Mouse (Mus musculus): ENCODE data around the gene Pald1. TPM values are rescaled to one million over a fixed set of nuclear protein-coding genes. Genes with fewer than 3 reads are reported as not detected.

Pald1 gene
- polyA plus RNA-seq, 1 experiment from 2014 or later, result 16.1 TPM

DNA sequence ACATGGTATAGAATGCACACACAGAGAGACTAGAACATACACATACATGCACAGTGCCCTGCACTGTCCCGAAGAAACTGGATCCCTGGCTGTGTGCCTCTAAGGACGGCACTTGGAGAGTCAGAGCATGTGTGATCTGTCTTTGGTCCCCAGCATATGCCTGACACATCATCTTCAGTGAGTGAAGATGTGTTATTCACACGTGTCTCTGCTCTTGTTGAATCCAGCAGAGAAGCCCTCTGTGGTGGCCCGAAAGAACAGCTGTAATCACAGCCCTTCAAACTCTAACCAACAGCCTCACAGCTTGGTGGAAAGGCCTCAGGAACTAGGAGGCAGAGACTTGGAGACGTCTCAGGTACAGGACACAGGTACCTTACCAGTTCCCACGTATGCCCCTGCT lies 1.8 kb upstream of the Pald1 start:
- H3K4me3 ChIP-seq (ENCODE audit: low read depth, low read length), result no peak overlapping the region
- no peak overlapping the region for H3K4me2 ChIP-seq (ENCODE audit: low read depth, low read length)
- ATAC-seq (replicated peaks; ENCODE audit: insufficient number of reproducible peaks, low FRiP score, low TSS enrichment, low read depth) (no peak), DNase-seq (ENCODE audit: low spot score) (no peak)
- H3K36me3 ChIP-seq (replicated peaks; ENCODE audit: control insufficient read depth, insufficient read depth, low read depth, low read length), result no peaks in the 10 kb centered on the region
- H3K9ac ChIP-seq (replicated peaks; ENCODE audit: low read length), result no peak overlapping the region
- 75% methylated on average over 6 of the region's 6 CpGs for WGBS
- H3K27ac ChIP-seq (replicated peaks; ENCODE audit: low read depth, low read length), result no peak overlapping the region
- H3K9me3 ChIP-seq (replicated peaks; ENCODE audit: control insufficient read depth, low read length), result no peaks in the 10 kb centered on the region
- H3K27me3 ChIP-seq (ENCODE audit: control insufficient read depth, insufficient read depth, low read length), result no peaks in the 10 kb centered on the region
- H3K4me1 ChIP-seq (ENCODE audit: control insufficient read depth, insufficient read depth, low read length), result peaks cover 4% of the 10 kb centered on the region; the same call in 1 of the 2 replicates

- Histone ChIP-seq H3K27ac (replicated peaks; ENCODE audit: low read depth, low read length) (no peak overlapping the region), H3K36me3 (replicated peaks; ENCODE audit: control insufficient read depth, insufficient read depth, low read depth, low read length) (no peaks in the 10 kb centered on the region), H3K9me3 (replicated peaks; ENCODE audit: control insufficient read depth, low read length) (no peaks in the 10 kb centered on the region), H3K9ac (replicated peaks; ENCODE audit: low read length) (peak overlapping the region; percentile 80), H3K4me3 (ENCODE audit: low read depth, low read length) (peak overlapping the region; percentile 54), H3K27me3 (ENCODE audit: control insufficient read depth, insufficient read depth, low read length) (no peaks in the 10 kb centered on the region), H3K4me1 (ENCODE audit: control insufficient read depth, insufficient read depth, low read length) (peaks cover 4% of the 10 kb centered on the region; the same call in 1 of the 2 replicates), H3K4me2 (ENCODE audit: low read depth, low read length) (peak overlapping the region; percentile 77)
- ATAC-seq (replicated peaks; ENCODE audit: insufficient number of reproducible peaks, low FRiP score, low TSS enrichment, low read depth) (no peak; the same call in 1 of the 2 replicates), DNase-seq (ENCODE audit: low spot score) (no peak)
- 2% methylated on average over 11 of the region's 11 CpGs for WGBS
These were observed 351 bp upstream of the Pald1 start for GRCm38 (mm10) chr10:61383715-61384047.

- Histone ChIP-seq H3K9ac (replicated peaks; ENCODE audit: low read length) (peak overlapping the region; percentile 80), H3K27me3 (ENCODE audit: control insufficient read depth, insufficient read depth, low read length) (no peaks in the 10 kb centered on the region), H3K36me3 (replicated peaks; ENCODE audit: control insufficient read depth, insufficient read depth, low read depth, low read length) (no peaks in the 10 kb centered on the region), H3K27ac (replicated peaks; ENCODE audit: low read depth, low read length) (no peak overlapping the region), H3K4me3 (ENCODE audit: low read depth, low read length) (peak overlapping the region; percentile 54), H3K4me2 (ENCODE audit: low read depth, low read length) (peak overlapping the region; percentile 77), H3K9me3 (replicated peaks; ENCODE audit: control insufficient read depth, low read length) (no peaks in the 10 kb centered on the region), H3K4me1 (ENCODE audit: control insufficient read depth, insufficient read depth, low read length) (peaks cover 4% of the 10 kb centered on the region; the same call in 1 of the 2 replicates)
- WGBS, result under 1% methylated on average over 8 of the region's 8 CpGs
- ATAC-seq (replicated peaks; ENCODE audit: insufficient number of reproducible peaks, low FRiP score, low TSS enrichment, low read depth) (no peak), DNase-seq (ENCODE audit: low spot score) (no peak)
These were observed 1.0 kb downstream of the Pald1 start for GRCm38 (mm10) chr10:61382281-61382731.

- Histone ChIP-seq H3K9ac (replicated peaks; ENCODE audit: low read length) (no peak overlapping the region), H3K27me3 (ENCODE audit: control insufficient read depth, insufficient read depth, low read length) (no peaks in the 10 kb centered on the region), H3K4me1 (ENCODE audit: control insufficient read depth, insufficient read depth, low read length) (peaks cover 4% of the 10 kb centered on the region; the same call in 1 of the 2 replicates), H3K36me3 (replicated peaks; ENCODE audit: control insufficient read depth, insufficient read depth, low read depth, low read length) (no peaks in the 10 kb centered on the region), H3K9me3 (replicated peaks; ENCODE audit: control insufficient read depth, low read length) (no peaks in the 10 kb centered on the region), H3K4me2 (ENCODE audit: low read depth, low read length) (peak overlapping the region; percentile 77), H3K4me3 (ENCODE audit: low read depth, low read length) (peak overlapping the region; percentile 54), H3K27ac (replicated peaks; ENCODE audit: low read depth, low read length) (no peak overlapping the region)
- ATAC-seq (replicated peaks; ENCODE audit: insufficient number of reproducible peaks, low FRiP score, low TSS enrichment, low read depth) (no peak), DNase-seq (ENCODE audit: low spot score) (no peak)
- 11% methylated on average over 8 of the region's 8 CpGs for WGBS
These were observed 1.5 kb downstream of the Pald1 start for GRCm38 (mm10) chr10:61381823-61382222.

DNA sequence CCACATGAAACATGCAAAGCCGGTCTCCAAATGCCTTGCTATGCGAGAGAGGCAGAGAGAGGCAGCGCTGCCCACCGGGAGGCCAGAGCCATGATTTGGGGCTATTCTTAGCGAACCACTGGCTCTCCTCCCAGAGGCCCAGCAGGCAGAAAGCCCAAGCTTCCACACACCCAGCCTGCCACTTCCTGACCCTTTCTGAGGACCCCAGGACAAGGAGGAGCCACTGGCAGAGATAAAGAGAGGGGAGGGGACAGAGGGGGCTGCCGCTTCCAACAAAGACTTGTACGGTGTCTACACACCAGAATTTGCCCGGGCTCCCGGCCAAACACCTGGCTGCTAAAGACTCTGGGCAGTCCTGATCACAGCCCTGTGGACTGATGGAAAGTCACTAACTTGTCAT lies 3.1 kb downstream of the Pald1 start:
- Histone ChIP-seq H3K27ac (replicated peaks; ENCODE audit: low read depth, low read length) (no peak overlapping the region; the same call in 1 of the 2 replicates), H3K36me3 (replicated peaks; ENCODE audit: control insufficient read depth, insufficient read depth, low read depth, low read length) (no peaks in the 10 kb centered on the region), H3K4me1 (ENCODE audit: control insufficient read depth, insufficient read depth, low read length) (peaks cover 4% of the 10 kb centered on the region; the same call in 1 of the 2 replicates), H3K9ac (replicated peaks; ENCODE audit: low read length) (peak overlapping the region; percentile 2; the same call in 1 of the 2 replicates), H3K4me3 (ENCODE audit: low read depth, low read length) (no peak overlapping the region), H3K27me3 (ENCODE audit: control insufficient read depth, insufficient read depth, low read length) (no peaks in the 10 kb centered on the region), H3K4me2 (ENCODE audit: low read depth, low read length) (peak overlapping the region; percentile 19; the same call in 1 of the 2 replicates), H3K9me3 (replicated peaks; ENCODE audit: control insufficient read depth, low read length) (no peaks in the 10 kb centered on the region)
- 16% methylated on average over 9 of the region's 9 CpGs for WGBS
- no peak for ATAC-seq (replicated peaks; ENCODE audit: insufficient number of reproducible peaks, low FRiP score, low TSS enrichment, low read depth)
- DNase-seq (ENCODE audit: low spot score), result no peak

GRCm38 (mm10) chr10:61379340-61380040 lies 3.8 kb downstream of the Pald1 start:
- H3K9ac ChIP-seq (replicated peaks; ENCODE audit: low read length), result peak overlapping the region; percentile 2; the same call in 1 of the 2 replicates
- no peak for ATAC-seq (replicated peaks; ENCODE audit: insufficient number of reproducible peaks, low FRiP score, low TSS enrichment, low read depth)
- no peaks in the 10 kb centered on the region for H3K36me3 ChIP-seq (replicated peaks; ENCODE audit: control insufficient read depth, insufficient read depth, low read depth, low read length)
- H3K4me1 ChIP-seq (ENCODE audit: control insufficient read depth, insufficient read depth, low read length), result peaks cover 4% of the 10 kb centered on the region; the same call in 1 of the 2 replicates
- no peak overlapping the region for H3K4me2 ChIP-seq (ENCODE audit: low read depth, low read length)
- H3K4me3 ChIP-seq (ENCODE audit: low read depth, low read length), result no peak overlapping the region
- no peaks in the 10 kb centered on the region for H3K27me3 ChIP-seq (ENCODE audit: control insufficient read depth, insufficient read depth, low read length)
- no peak for DNase-seq (ENCODE audit: low spot score)
- 90% methylated on average over 13 of the region's 13 CpGs for WGBS
- no peaks in the 10 kb centered on the region for H3K9me3 ChIP-seq (replicated peaks; ENCODE audit: control insufficient read depth, low read length)
- H3K27ac ChIP-seq (replicated peaks; ENCODE audit: low read depth, low read length), result no peak overlapping the region

- Histone ChIP-seq H3K36me3 (replicated peaks; ENCODE audit: control insufficient read depth, insufficient read depth, low read depth, low read length) (no peaks in the 10 kb centered on the region), H3K27ac (replicated peaks; ENCODE audit: low read depth, low read length) (no peak overlapping the region), H3K27me3 (ENCODE audit: control insufficient read depth, insufficient read depth, low read length) (no peaks in the 10 kb centered on the region), H3K4me1 (ENCODE audit: control insufficient read depth, insufficient read depth, low read length) (peaks cover 4% of the 10 kb centered on the region; the same call in 1 of the 2 replicates), H3K4me2 (ENCODE audit: low read depth, low read length) (no peak overlapping the region), H3K9ac (replicated peaks; ENCODE audit: low read length) (no peak overlapping the region), H3K4me3 (ENCODE audit: low read depth, low read length) (no peak overlapping the region), H3K9me3 (replicated peaks; ENCODE audit: control insufficient read depth, low read length) (no peaks in the 10 kb centered on the region)
- 83% methylated on average over 5 of the region's 5 CpGs for WGBS
- ATAC-seq (replicated peaks; ENCODE audit: insufficient number of reproducible peaks, low FRiP score, low TSS enrichment, low read depth) (no peak), DNase-seq (ENCODE audit: low spot score) (no peak)
These were observed 4.6 kb downstream of the Pald1 start for GRCm38 (mm10) chr10:61378698-61379097.

- H3K36me3 ChIP-seq (replicated peaks; ENCODE audit: control insufficient read depth, insufficient read depth, low read depth, low read length), result no peaks in the 10 kb centered on the region
- ATAC-seq (replicated peaks; ENCODE audit: insufficient number of reproducible peaks, low FRiP score, low TSS enrichment, low read depth), result no peak
- no peaks in the 10 kb centered on the region for H3K9me3 ChIP-seq (replicated peaks; ENCODE audit: control insufficient read depth, low read length)
- no peak overlapping the region for H3K9ac ChIP-seq (replicated peaks; ENCODE audit: low read length)
- no peak for DNase-seq (ENCODE audit: low spot score)
- 93% methylated on average over 5 of the region's 5 CpGs for WGBS
- peaks cover 4% of the 10 kb centered on the region; the same call in 1 of the 2 replicates for H3K4me1 ChIP-seq (ENCODE audit: control insufficient read depth, insufficient read depth, low read length)
- no peak overlapping the region for H3K4me2 ChIP-seq (ENCODE audit: low read depth, low read length)
- H3K27ac ChIP-seq (replicated peaks; ENCODE audit: low read depth, low read length), result no peak overlapping the region
- no peaks in the 10 kb centered on the region for H3K27me3 ChIP-seq (ENCODE audit: control insufficient read depth, insufficient read depth, low read length)
- H3K4me3 ChIP-seq (ENCODE audit: low read depth, low read length), result no peak overlapping the region
These were observed 5.3 kb downstream of the Pald1 start for GRCm38 (mm10) chr10:61378050-61378449.
